Mouse (Mus musculus) cerebellum, adult 8-10 months (tissue): ENCODE measurements around the gene Mok.

ENCODE experiments used
- DNase-seq: peaks from one replicate; pipeline ENCODE4 v3.0.0; 2022

Gene Mok

DNA sequence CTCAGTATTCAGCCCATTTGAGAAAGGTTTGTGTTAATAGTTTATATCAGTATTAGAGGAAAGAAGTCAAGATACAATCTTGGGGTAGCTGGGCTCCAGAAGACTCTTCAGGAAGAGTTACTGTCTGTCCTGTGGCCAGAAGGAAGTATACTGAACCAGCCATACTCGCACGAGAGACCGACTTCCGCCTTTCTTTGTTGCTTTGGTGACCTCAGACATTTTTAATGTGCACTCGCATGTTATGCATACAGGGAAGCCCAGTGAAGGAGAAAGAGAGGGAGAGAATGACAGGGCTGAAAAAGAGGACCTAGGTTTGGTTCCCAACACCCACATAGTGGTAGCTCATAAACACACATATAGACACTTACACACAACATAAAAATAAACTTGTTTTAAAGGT lies 76.2 kb downstream of the Mok start:
- no peak for DNase-seq

DNA sequence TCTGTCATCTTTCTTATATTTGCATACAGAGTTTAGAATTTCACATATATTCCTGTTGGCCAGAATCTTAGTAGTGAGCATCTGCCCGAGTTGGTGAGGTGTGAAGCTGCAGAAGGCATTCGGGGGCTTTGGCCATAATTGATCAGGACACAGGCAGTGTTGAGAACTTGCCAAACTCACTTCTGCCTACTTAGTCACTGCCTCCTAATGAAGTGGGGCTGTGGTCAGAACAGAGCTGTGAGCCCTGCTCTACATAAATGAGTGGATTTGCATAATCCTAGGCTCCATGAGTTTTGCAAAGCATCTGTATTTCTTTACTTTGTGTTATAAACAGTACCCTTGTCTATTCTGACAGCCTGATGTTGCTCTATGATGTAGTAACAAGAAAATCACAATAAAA lies 78.4 kb downstream of the Mok start:
- DNase-seq = no peak

DNA sequence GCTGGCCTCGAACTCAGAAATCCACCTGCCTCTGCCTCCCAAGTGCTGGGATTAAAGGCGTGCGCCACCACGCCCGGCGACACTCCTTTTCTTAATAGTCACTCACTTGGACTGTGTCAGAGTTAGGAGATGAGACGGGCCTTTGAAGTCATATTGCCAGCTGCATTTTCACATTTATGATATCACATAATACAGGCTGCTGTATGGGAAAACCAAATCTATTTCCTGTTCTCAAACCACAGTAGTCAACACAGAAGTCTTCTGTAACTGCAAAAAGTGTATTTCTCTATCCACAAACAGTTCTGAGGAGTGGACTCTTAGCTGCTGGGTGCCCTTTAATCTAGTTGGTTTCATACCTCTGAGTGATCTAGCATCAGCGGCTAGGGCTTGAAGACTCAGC lies 81.8 kb downstream of the Mok start:
- no peak for DNase-seq
